Mouse (Mus musculus) liver, postnatal 0 days (tissue): ENCODE results near the gene Dlg2.

ENCODE experiments used
- CTCF ChIP-seq: sonication (generic); IDR thresholded peaks from 2 replicates; pipeline ENCODE4 v1.5.1; 2016; ENCODE audit warnings: antibody characterized with exemption, low read depth
- EP300 ChIP-seq: IDR thresholded peaks from 2 replicates; pipeline ENCODE4 v1.6.1; 2016; ENCODE audit warnings: antibody characterized with exemption, low read depth, mild to moderate bottlenecking

GRCm38 (mm10) chr7:91495526-91495925 is 1019.1 kb downstream of the Dlg2 start:
- TF ChIP-seq CTCF = no peak
- no peak for TF ChIP-seq EP300
